Mouse (Mus musculus) ES-Bruce4 (cell line): ENCODE measurements around the gene Hc.

Experiments
- CTCF ChIP-seq: IDR thresholded peaks from one replicate; pipeline ENCODE4 v1.8.1; 2011; ENCODE audit warnings: low read depth, low read length
- EP300 ChIP-seq: IDR thresholded peaks from 2 replicates; pipeline ENCODE4 v1.6.1; 2011; ENCODE audit warnings: low read depth, low read length; ENCODE audit not compliant: insufficient read depth

DNA sequence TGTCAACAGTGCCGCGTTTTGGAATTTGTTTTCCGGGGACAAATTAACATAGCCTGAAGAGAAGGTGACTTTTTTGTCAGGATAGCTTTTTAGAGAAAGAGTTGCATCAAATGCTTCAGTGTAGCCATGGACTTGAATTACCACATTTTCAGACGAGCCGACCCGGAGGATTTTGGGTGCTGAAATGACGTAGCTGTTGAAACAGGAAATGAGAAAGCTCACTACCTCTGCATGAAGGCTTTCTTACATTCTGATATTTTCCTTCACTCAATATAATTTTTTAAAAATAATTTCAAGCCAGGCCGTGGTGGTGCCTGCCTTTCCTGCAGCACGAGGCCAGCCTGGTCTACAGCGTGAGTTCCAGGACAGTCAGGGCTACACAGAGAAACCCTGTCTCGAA is 4.0 kb downstream of the Hc start:
- TF ChIP-seq CTCF = no peak
- TF ChIP-seq EP300 = no peak
